Mouse (Mus musculus) spleen, adult 2 months (tissue): ENCODE results near the gene Ces2h.

Experiments used
- CTCF ChIP-seq: fragments of 200-500 bp; IDR thresholded peaks from 2 replicates; pipeline ENCODE4 v1.5.1; 2011; ENCODE audit warnings: mild to moderate bottlenecking, inconsistent platforms; ENCODE audit not compliant: insufficient read depth, insufficient read length, insufficient replicate concordance; ENCODE audit errors: extremely low read depth
- POLR2A ChIP-seq: fragments of 200-500 bp; IDR thresholded peaks from 2 replicates; pipeline ENCODE4 v1.6.1; 2011; ENCODE audit warnings: low read depth, low read length, inconsistent platforms

- TF ChIP-seq CTCF (no peak), POLR2A (no peak)
These were observed 47.8 kb downstream of the Ces2h start, which contains the start of gene Ces3a for GRCm38 (mm10) chr8:105048371-105048854.
